Mouse (Mus musculus) MEL (cell line): ENCODE measurements around the gene Scai. TPM values are rescaled to one million over a fixed set of nuclear protein-coding genes. Genes with fewer than 3 reads are reported as not detected.
"Not testable (repeated sequence)": the region's sequence is repeated elsewhere in the genome, so short reads cannot be mapped to it uniquely, and the experiment has no call there.

Source experiments
- DNase-seq: peaks from one replicate; pipeline ENCODE4 v3.0.0; 2011; ENCODE audit warnings: low read depth, low spot score
- H3K27ac ChIP-seq: 2 replicates; pipeline ENCODE4 v1.5.1; 2012; ENCODE audit warnings: low read depth, mild to moderate bottlenecking, control low read depth, low read length, moderate library complexity; ENCODE audit not compliant: control insufficient read depth
- H3K27me3 ChIP-seq, 2 experiments: fragments of 150-350 bp in 1 of 2; sonication (generic) in 1 of 2; 2 replicates each; pipeline ENCODE4 v1.6.1; 2012; ENCODE audit warnings: low read length in 2 of 2, mild to moderate bottlenecking in 2 of 2, improper control_type of control experiment in 1 of 2, moderate library complexity in 1 of 2; ENCODE audit not compliant: insufficient read depth in 2 of 2, control insufficient read depth in 1 of 2
- H3K36me3 ChIP-seq, 2 experiments: 2 replicates each; pipeline ENCODE4 v1.6.1; 2012 to 2014; ENCODE audit warnings: low read length in 2 of 2, improper control_type of control experiment in 1 of 2, inconsistent platforms in 1 of 2, mild to moderate bottlenecking in 1 of 2; ENCODE audit not compliant: insufficient read depth in 2 of 2, control insufficient read depth in 1 of 2
- H3K4me1 ChIP-seq, 2 experiments: fragments of 150-350 bp in 1 of 2; sonication (generic) in 1 of 2; 2 replicates each; pipeline ENCODE4 v1.6.1; 2012; ENCODE audit warnings: low read length in 2 of 2, improper control_type of control experiment in 1 of 2, mild to moderate bottlenecking in 1 of 2; ENCODE audit not compliant: insufficient read depth in 2 of 2, control insufficient read depth in 1 of 2
- H3K4me3 ChIP-seq, 2 experiments: fragments of 150-350 bp in 1 of 2; sonication (generic) in 1 of 2; 2 replicates each; pipeline ENCODE4 v1.5.1; 2012; ENCODE audit warnings: low read depth in 2 of 2, low read length in 2 of 2, mild to moderate bottlenecking in 2 of 2, moderate library complexity in 2 of 2, control low read depth in 1 of 2, improper control_type of control experiment in 1 of 2; ENCODE audit not compliant: control insufficient read depth in 1 of 2, insufficient read depth in 1 of 2
- H3K79me2 ChIP-seq: 2 replicates; pipeline ENCODE4 v1.6.1; 2012; ENCODE audit warnings: mild to moderate bottlenecking, low read length, moderate library complexity; ENCODE audit not compliant: control insufficient read depth, poor library complexity, insufficient read depth
- H3K9ac ChIP-seq: 2 replicates; pipeline ENCODE4 v1.6.1; 2012; ENCODE audit warnings: low read depth, mild to moderate bottlenecking, control low read depth, low read length, moderate library complexity; ENCODE audit not compliant: control insufficient read depth, poor library complexity, severe bottlenecking
- H3K9me3 ChIP-seq: fragments of 150-350 bp; sonication (generic); replicated peaks from 2 replicates; pipeline ENCODE4 v1.6.1; 2012; ENCODE audit warnings: mild to moderate bottlenecking, low read length, improper control_type of control experiment, moderate library complexity; ENCODE audit not compliant: insufficient read depth
- EP300 ChIP-seq, 2 experiments: IDR thresholded peaks; 2 replicates each; pipeline ENCODE4 v1.6.1; 2011; ENCODE audit warnings: improper control_type of control experiment in 2 of 2, low read length in 2 of 2, low read depth in 1 of 2, mild to moderate bottlenecking in 1 of 2
- GATA1 ChIP-seq: IDR thresholded peaks from 2 replicates; pipeline ENCODE4 v1.6.1; 2011; ENCODE audit warnings: low read depth, low read length, improper control_type of control experiment
- HCFC1 ChIP-seq: IDR thresholded peaks from 2 replicates; pipeline ENCODE4 v1.6.1; 2012; ENCODE audit warnings: low read depth, mild to moderate bottlenecking, inconsistent platforms, low read length, improper control_type of control experiment, moderate library complexity
- JUND ChIP-seq: IDR thresholded peaks from 2 replicates; pipeline ENCODE4 v1.6.1; 2011; ENCODE audit warnings: low read depth, mild to moderate bottlenecking, improper control_type of control experiment, low read length
- MAX ChIP-seq: IDR thresholded peaks from 2 replicates; pipeline ENCODE4 v1.6.1; 2011; ENCODE audit warnings: low read length, improper control_type of control experiment
- MEF2A ChIP-seq: IDR thresholded peaks from 2 replicates; pipeline ENCODE4 v1.6.1; 2014; ENCODE audit warnings: low read depth, mild to moderate bottlenecking, inconsistent platforms, low read length, improper control_type of control experiment; ENCODE audit not compliant: poor library complexity, insufficient replicate concordance, severe bottlenecking; ENCODE audit errors: extremely low read depth
- MXI1 ChIP-seq: IDR thresholded peaks from 2 replicates; pipeline ENCODE4 v1.6.1; 2011; ENCODE audit warnings: mild to moderate bottlenecking, low read depth, low read length, improper control_type of control experiment
- MYB ChIP-seq: IDR thresholded peaks from 2 replicates; pipeline ENCODE4 v1.6.1; 2011; ENCODE audit warnings: mild to moderate bottlenecking, low read depth, low read length, improper control_type of control experiment
- NELFE ChIP-seq: IDR thresholded peaks from 2 replicates; pipeline ENCODE4 v1.6.1; 2011; ENCODE audit warnings: low read depth, low read length, improper control_type of control experiment
- NRF1 ChIP-seq: IDR thresholded peaks from 2 replicates; pipeline ENCODE4 v1.6.1; 2014; ENCODE audit warnings: low read depth, mild to moderate bottlenecking, inconsistent platforms, low read length, improper control_type of control experiment, moderate library complexity; ENCODE audit not compliant: poor library complexity, insufficient read depth, severe bottlenecking
- RCOR1 ChIP-seq: IDR thresholded peaks from 2 replicates; pipeline ENCODE4 v1.6.1; 2012; ENCODE audit warnings: low read depth, mild to moderate bottlenecking, inconsistent platforms, low read length, improper control_type of control experiment
- TAL1 ChIP-seq: IDR thresholded peaks from 2 replicates; pipeline ENCODE4 v1.6.1; 2012; ENCODE audit warnings: mild to moderate bottlenecking, inconsistent platforms, low read length, moderate library complexity, mixed read lengths
- TBP ChIP-seq: IDR thresholded peaks from 2 replicates; pipeline ENCODE4 v1.8.0; 2011; ENCODE audit warnings: low read depth, low read length, improper control_type of control experiment
- TCF12 ChIP-seq: IDR thresholded peaks from 2 replicates; pipeline ENCODE4 v1.6.1; 2014; ENCODE audit warnings: low read depth, mild to moderate bottlenecking, inconsistent platforms, low read length, improper control_type of control experiment, moderate library complexity
- USF1 ChIP-seq: IDR thresholded peaks from 2 replicates; pipeline ENCODE4 v1.6.1; 2014; ENCODE audit warnings: low read depth, mild to moderate bottlenecking, inconsistent platforms, low read length, improper control_type of control experiment, moderate library complexity
- USF2 ChIP-seq, 2 experiments: IDR thresholded peaks; 2 replicates each; pipeline ENCODE4 v1.6.1; 2011 to 2012; ENCODE audit warnings: improper control_type of control experiment in 2 of 2, low read length in 2 of 2, borderline replicate concordance in 1 of 2, inconsistent platforms in 1 of 2, low read depth in 1 of 2, mild to moderate bottlenecking in 1 of 2; ENCODE audit not compliant: insufficient read depth in 1 of 2
- ZNF384 ChIP-seq: IDR thresholded peaks from 2 replicates; pipeline ENCODE4 v1.6.1; 2012; ENCODE audit warnings: low read depth, mild to moderate bottlenecking, inconsistent platforms, low read length, improper control_type of control experiment
- polyA plus RNA-seq, 2 experiments: library from polyadenylated mRNA; stranded (reverse) in 1 of 2; unstranded in 1 of 2; fragments of >175 nt in 1 of 2; fragments of >200 nt in 1 of 2; gene quantifications; 2 replicates each; pipeline versions ENCODE4 v1.2.1 to v1.2.4; 2012; ENCODE audit warnings: low replicate concordance in 2 of 2, low read depth in 1 of 2; ENCODE audit not compliant: insufficient read length in 2 of 2, insufficient read depth in 1 of 2, missing spikeins in 1 of 2
- total RNA-seq: library from RNA; depleted of rRNA; stranded (reverse); fragments of 300-350 nt; gene quantifications from 2 replicates; pipeline ENCODE4 v1.2.3, GENCODE M21; 2012

Scai gene
- total and polyA plus RNA-seq, 3 experiments, result 1.8 to 4.6 TPM; not detected in 1

GRCm38 (mm10) chr2:39110514-39110913 is 80.0 kb downstream of the Scai start:
- Histone ChIP-seq H3K9me3 (no peaks in the 10 kb centered on the region), H3K27me3 (no peaks in the 10 kb centered on the region), H3K4me3 (no peak overlapping the region), H3K79me2 (no peaks in the 10 kb centered on the region), H3K9ac (no peak overlapping the region), H3K27ac (no peak overlapping the region), H3K4me1 (no peaks in the 10 kb centered on the region), H3K36me3 (no peaks in the 10 kb centered on the region)
- no peak for DNase-seq
- TF ChIP-seq EP300 (IDR thresholded peaks at IDR 0.05; ENCODE audit: low read depth in 1 of 2, low read length in 2 of 2) (no peak), USF1 (no peak), NRF1 (no peak), NELFE (no peak), MEF2A (no peak), MAX (no peak), MXI1 (no peak), TAL1 (no peak), TCF12 (no peak), ZNF384 (no peak), JUND (no peak), RCOR1 (no peak), MYB (no peak), USF2 (IDR thresholded peaks at IDR 0.05; ENCODE audit: borderline replicate concordance in 1 of 2, insufficient read depth in 1 of 2, low read depth in 1 of 2, low read length in 2 of 2) (no peak), GATA1 (no peak), TBP (no peak), HCFC1 (no peak)

DNA sequence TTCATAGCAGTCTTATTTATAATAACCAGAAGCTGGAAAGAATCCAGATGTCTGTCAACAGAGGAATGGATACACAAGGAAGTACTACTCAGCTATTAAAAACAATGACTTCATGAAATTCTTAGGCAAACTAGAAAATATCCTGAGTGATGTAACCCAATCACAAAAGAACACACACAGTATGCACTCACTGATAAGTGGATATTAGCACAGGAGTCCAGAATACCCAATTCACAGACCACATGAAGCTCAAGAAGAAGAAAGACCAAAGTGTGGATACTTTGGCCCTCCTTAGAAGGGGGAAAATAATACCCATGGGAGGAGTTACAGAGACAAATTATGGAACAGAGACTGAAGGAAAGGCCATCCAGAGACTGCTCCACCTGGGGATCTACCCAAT is 80.8 kb downstream of the Scai start:
- H3K36me3 ChIP-seq, H3K79me2 ChIP-seq, H3K4me3 ChIP-seq, H3K27me3 ChIP-seq, H3K4me1 ChIP-seq, H3K9me3 ChIP-seq, H3K9ac ChIP-seq, DNase-seq, H3K27ac ChIP-seq: not testable (repeated sequence)

GRCm38 (mm10) chr2:39099951-39100350 is 90.6 kb downstream of the Scai start:
- not testable (repeated sequence) for H3K79me2 ChIP-seq, DNase-seq, H3K9me3 ChIP-seq, H3K27me3 ChIP-seq, H3K27ac ChIP-seq, H3K4me3 ChIP-seq, H3K4me1 ChIP-seq, H3K36me3 ChIP-seq, H3K9ac ChIP-seq
